Mouse (Mus musculus): Measurements from ENCODE around the gene Cep131. TPM values are rescaled to one million over a fixed set of nuclear protein-coding genes. Genes with fewer than 3 reads are reported as not detected.

The Cep131 gene
- total and polyA plus RNA-seq, 3 experiments: 2.3 to 20.9 (median 10.2) TPM

DNA sequence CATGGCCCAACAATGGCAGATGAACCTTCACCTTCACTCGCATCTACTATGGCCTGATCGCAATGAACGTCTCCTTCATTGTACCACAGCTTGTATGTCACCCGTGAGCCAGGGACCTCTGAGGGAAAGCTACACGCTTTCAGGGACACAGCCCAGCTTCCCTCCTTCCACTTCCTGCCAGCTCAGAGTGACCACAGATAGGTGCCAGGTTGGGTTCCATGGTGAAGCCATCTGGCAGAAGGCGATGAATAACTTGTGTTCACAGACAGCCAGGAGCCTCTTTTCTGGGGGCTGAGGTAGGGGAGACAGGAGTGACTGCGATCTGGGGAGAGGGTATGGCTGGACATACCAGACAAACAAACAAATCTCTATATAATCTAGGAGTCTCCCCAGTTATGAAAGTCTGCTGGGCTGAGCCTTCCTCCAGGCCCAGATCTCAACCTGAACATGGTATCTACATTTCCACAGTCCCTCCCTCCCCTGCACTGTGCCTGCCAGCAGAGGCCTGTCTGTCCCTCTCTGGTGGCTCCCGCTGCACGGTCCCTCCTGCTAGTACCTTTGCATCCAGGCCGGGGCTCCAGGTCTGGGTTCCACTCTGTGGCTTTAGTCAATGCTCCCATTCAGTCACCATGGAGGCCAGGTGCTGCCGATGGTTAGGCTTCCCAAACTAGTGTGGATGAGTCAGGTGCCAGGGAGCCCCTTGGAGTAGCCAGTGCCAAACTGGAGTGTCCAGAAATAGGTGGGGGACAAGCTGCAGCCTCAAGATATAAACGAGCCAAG is 30.5 kb downstream of the Cep131 start:
- no peak overlapping the region for H3K4me3 ChIP-seq (replicated peaks in 1 of 3; ENCODE audit: low read depth in 2 of 3, low read length in 2 of 3, poor library complexity in 1 of 3)
- H3K9ac ChIP-seq (ENCODE audit: insufficient read depth, low read depth): no peak overlapping the region
- H3K4me1 ChIP-seq (ENCODE audit: control insufficient read depth in 1 of 2, insufficient read depth in 2 of 2): peaks cover 3 to 27% of the 10 kb centered on the region in 2 experiments; a peak in 3 of 4 replicates
- H3K27ac ChIP-seq (ENCODE audit: insufficient read depth, low read depth): no peak overlapping the region
- H3K79me2 ChIP-seq (replicated peaks; ENCODE audit: control insufficient read depth, extremely low read depth, insufficient read depth, poor library complexity, severe bottlenecking): no peaks in the 10 kb centered on the region
- no peaks in the 10 kb centered on the region for H3K9me3 ChIP-seq (replicated peaks; ENCODE audit: low read length)
- peaks cover 12% of the 10 kb centered on the region for H3K27me3 ChIP-seq (replicated peaks)
- no peaks in the 10 kb centered on the region for H3K36me3 ChIP-seq (replicated peaks in 1 of 2; ENCODE audit: control insufficient read depth in 1 of 2, insufficient read depth in 1 of 2, low read length in 1 of 2)
- in situ Hi-C loops (cut with MboI; ENCODE audit: low pct_ligation_motif_present, low pct_unique_long_range_greater_than_20kb, low sequenced_read_pairs): no loop called here
- TF ChIP-seq BHLHE40 (IDR thresholded peaks at IDR 0.05; ENCODE audit: low read depth, low read length): no peak
- H3K4me2 ChIP-seq (ENCODE audit: insufficient read depth, low read depth, poor library complexity, severe bottlenecking): no peak overlapping the region
- DNase-seq (ENCODE audit: extremely low read depth): no peak
- dilution Hi-C loops (cut with MboI; ENCODE audit: extremely low pct_ligation_motif_present, extremely low pct_unique_long_range_greater_than_20kb, low sequenced_read_pairs): no loop called here

DNA sequence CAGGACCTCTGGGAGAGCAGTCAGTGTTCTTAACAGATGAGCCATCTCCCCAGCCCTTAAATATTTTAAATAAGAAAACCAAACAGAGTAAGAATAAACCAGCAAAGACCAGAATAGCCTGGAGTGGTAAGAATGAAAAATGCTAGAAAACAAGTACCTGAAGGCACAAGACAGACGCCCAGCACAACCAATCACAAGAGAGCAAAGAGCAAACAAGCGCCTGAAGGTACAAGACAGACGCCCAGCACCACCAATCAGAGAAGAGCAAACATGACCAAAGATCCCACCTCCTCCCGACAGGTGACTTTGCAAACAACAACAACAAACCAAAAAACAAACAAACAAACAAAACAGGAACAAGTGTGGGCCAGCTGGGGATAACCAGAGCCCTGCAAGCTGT is 32.8 kb downstream of the Cep131 start:
- H3K27me3 ChIP-seq (replicated peaks): peaks cover 20% of the 10 kb centered on the region
- dilution Hi-C loops (cut with MboI; ENCODE audit: extremely low pct_ligation_motif_present, extremely low pct_unique_long_range_greater_than_20kb, low sequenced_read_pairs): no loop called here
- peaks cover 0 to 12% of the 10 kb centered on the region in 2 experiments; a peak in 2 of 4 replicates for H3K4me1 ChIP-seq (ENCODE audit: control insufficient read depth in 1 of 2, insufficient read depth in 2 of 2)
- no peaks in the 10 kb centered on the region for H3K79me2 ChIP-seq (replicated peaks; ENCODE audit: control insufficient read depth, extremely low read depth, insufficient read depth, poor library complexity, severe bottlenecking)
- DNase-seq (ENCODE audit: extremely low read depth): no peak
- no peak overlapping the region for H3K9ac ChIP-seq (ENCODE audit: insufficient read depth, low read depth)
- in situ Hi-C loops (cut with MboI; ENCODE audit: low pct_ligation_motif_present, low pct_unique_long_range_greater_than_20kb, low sequenced_read_pairs): no loop called here
- H3K27ac ChIP-seq (ENCODE audit: insufficient read depth, low read depth): no peak overlapping the region
- no peaks in the 10 kb centered on the region for H3K36me3 ChIP-seq (replicated peaks in 1 of 2; ENCODE audit: control insufficient read depth in 1 of 2, insufficient read depth in 1 of 2, low read length in 1 of 2)
- no peak overlapping the region for H3K4me3 ChIP-seq (replicated peaks in 1 of 3; ENCODE audit: low read depth in 2 of 3, low read length in 2 of 3, poor library complexity in 1 of 3)
- no peaks in the 10 kb centered on the region for H3K9me3 ChIP-seq (replicated peaks; ENCODE audit: low read length)
- TF ChIP-seq NELFE (IDR thresholded peaks at IDR 0.05; ENCODE audit: low read depth, low read length): no peak
- TF ChIP-seq MYC (IDR thresholded peaks at IDR 0.05; ENCODE audit: low read depth, low read length): no peak
- no peak for TF ChIP-seq ZMIZ1 (IDR thresholded peaks at IDR 0.05; ENCODE audit: low read depth, low read length)
- H3K4me2 ChIP-seq (ENCODE audit: insufficient read depth, low read depth, poor library complexity, severe bottlenecking): no peak overlapping the region

DNA sequence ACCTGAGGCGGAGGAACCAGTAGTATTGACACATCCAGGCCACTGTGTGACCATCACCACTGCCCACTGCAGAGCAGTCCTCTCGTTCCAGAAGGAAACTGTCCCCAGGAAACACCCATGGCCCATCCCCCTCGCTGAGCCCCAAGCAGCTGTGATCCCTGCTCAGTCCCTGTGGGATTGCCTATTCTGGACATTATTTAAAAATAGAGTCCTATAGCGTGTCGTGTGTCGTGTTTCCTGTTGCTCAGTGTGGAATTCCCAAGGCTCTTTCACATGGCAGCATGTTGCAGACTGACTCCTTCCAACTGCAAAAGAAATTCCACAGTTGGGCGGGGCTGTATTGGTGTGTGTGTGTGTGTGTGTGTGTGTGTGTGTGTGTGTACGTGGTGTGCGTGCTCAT is 34.4 kb downstream of the Cep131 start:
- no peak for DNase-seq (ENCODE audit: extremely low read depth)
- dilution Hi-C loops (cut with MboI; ENCODE audit: extremely low pct_ligation_motif_present, extremely low pct_unique_long_range_greater_than_20kb, low sequenced_read_pairs): no loop called here
- Histone ChIP-seq H3K9me3 (replicated peaks; ENCODE audit: low read length) (no peaks in the 10 kb centered on the region), H3K4me1 (ENCODE audit: control insufficient read depth in 1 of 2, insufficient read depth in 2 of 2) (peaks cover 0 to 12% of the 10 kb centered on the region in 2 experiments; a peak in 2 of 4 replicates), H3K79me2 (replicated peaks; ENCODE audit: control insufficient read depth, extremely low read depth, insufficient read depth, poor library complexity, severe bottlenecking) (no peaks in the 10 kb centered on the region), H3K4me2 (ENCODE audit: insufficient read depth, low read depth, poor library complexity, severe bottlenecking) (no peak overlapping the region), H3K4me3 (replicated peaks in 1 of 3; ENCODE audit: low read depth in 2 of 3, low read length in 2 of 3, poor library complexity in 1 of 3) (no peak overlapping the region), H3K27me3 (replicated peaks) (peaks cover 26% of the 10 kb centered on the region), H3K27ac (ENCODE audit: insufficient read depth, low read depth) (no peak overlapping the region), H3K9ac (ENCODE audit: insufficient read depth, low read depth) (no peak overlapping the region), H3K36me3 (replicated peaks in 1 of 2; ENCODE audit: control insufficient read depth in 1 of 2, insufficient read depth in 1 of 2, low read length in 1 of 2) (no peaks in the 10 kb centered on the region)
- in situ Hi-C loops (cut with MboI; ENCODE audit: low pct_ligation_motif_present, low pct_unique_long_range_greater_than_20kb, low sequenced_read_pairs): no loop called here
- no peak for TF ChIP-seq MYC (IDR thresholded peaks at IDR 0.05; ENCODE audit: low read depth, low read length)
- TF ChIP-seq CHD1 (IDR thresholded peaks at IDR 0.05; ENCODE audit: low read depth, low read length): no peak
- no peak for TF ChIP-seq MEF2A (IDR thresholded peaks at IDR 0.05; ENCODE audit: borderline replicate concordance, low read depth, low read length)
- no peak for TF ChIP-seq USF1 (IDR thresholded peaks at IDR 0.05; ENCODE audit: low read depth, low read length)
- no peak for TF ChIP-seq ZKSCAN1 (IDR thresholded peaks at IDR 0.05; ENCODE audit: borderline replicate concordance, low read depth, low read length)
- TF ChIP-seq MAZ (IDR thresholded peaks at IDR 0.05; ENCODE audit: low read depth, low read length): no peak
- no peak for TF ChIP-seq TCF12 (IDR thresholded peaks at IDR 0.05; ENCODE audit: low read depth, low read length)
- TF ChIP-seq CTCF (conservative IDR thresholded peaks at IDR 0.05 in 1 of 2, IDR thresholded peaks at IDR 0.05 in 1 of 2; ENCODE audit: low read depth in 2 of 2, low read length in 2 of 2): no peak
- TF ChIP-seq ELF1 (IDR thresholded peaks at IDR 0.05; ENCODE audit: low read depth, low read length): no peak
- TF ChIP-seq NELFE (IDR thresholded peaks at IDR 0.05; ENCODE audit: low read depth, low read length): no peak
- TF ChIP-seq POLR2A (IDR thresholded peaks at IDR 0.05; ENCODE audit: low read depth, low read length): no peak
- TF ChIP-seq JUN (IDR thresholded peaks at IDR 0.05; ENCODE audit: insufficient read depth, low read depth, low read length): no peak
- TF ChIP-seq ZMIZ1 (IDR thresholded peaks at IDR 0.05; ENCODE audit: low read depth, low read length): no peak
- no peak for TF ChIP-seq RCOR1 (conservative IDR thresholded peaks at IDR 0.05; ENCODE audit: low read depth, low read length)
- TF ChIP-seq MAX (IDR thresholded peaks at IDR 0.05; ENCODE audit: low read length): no peak
- TF ChIP-seq EP300 (IDR thresholded peaks at IDR 0.05; ENCODE audit: low read length): no peak
- TF ChIP-seq GABPA (IDR thresholded peaks at IDR 0.05; ENCODE audit: insufficient replicate concordance, low read depth, low read length): no peak
- TF ChIP-seq TBP (conservative IDR thresholded peaks at IDR 0.05; ENCODE audit: low read depth, low read length): no peak
- TF ChIP-seq IRF4 (IDR thresholded peaks at IDR 0.05; ENCODE audit: low read depth, low read length): no peak

Measured in CH12.LX (cell line).